Mouse (Mus musculus): ENCODE data around the gene Chrm2.

GRCm38 (mm10) chr6:36507008-36507663 is 119.3 kb downstream of the Chrm2 start:
- no peak for TF ChIP-seq CTCF (IDR thresholded peaks at IDR 0.05; ENCODE audit: low read depth)
- TF ChIP-seq EP300 (IDR thresholded peaks at IDR 0.05; ENCODE audit: low read depth), result no peak

Measured in liver, postnatal 0 days (tissue).